Mouse (Mus musculus) duodenum, adult 2 months (tissue): ENCODE data around the gene Minpp1. TPM values are rescaled to one million over a fixed set of nuclear protein-coding genes. Genes with fewer than 3 reads are reported as not detected.

Source experiments
- polyA plus RNA-seq: library from polyadenylated mRNA; depleted of rRNA; stranded (reverse); fragments of >200 nt; gene quantifications from 2 replicates; pipeline ENCODE4 v1.2.3, GENCODE M21; 2012; ENCODE audit warnings: low replicate concordance; rRNA removed

The Minpp1 gene
- 124 and 126 TPM in 2 replicates for polyA plus RNA-seq

GRCm38 (mm10) chr19:32485681-32486105 is at the start of gene Minpp1:
TSS of gene Minpp1 (plus strand) at chr19:32485769.

GRCm38 (mm10) chr19:32466478-32466877 is 19.1 kb upstream of the Minpp1 start, which contains the start of gene Rpl9-ps6:
TSS of gene Rpl9-ps6 (minus strand) at chr19:32466578.

Other genes with a start within 250 kb of the Minpp1 start
- 4.1 and 5.1 TPM in 2 replicates for gene Sgms1, start 96.1 kb upstream of the Minpp1 start, polyA plus RNA-seq
- gene Rpl9-ps6, start 19.2 kb upstream of the Minpp1 start, polyA plus RNA-seq, result 0.75 and 0.82 TPM in 2 replicates
- 13.7 and 129 TPM in 2 replicates for gene Papss2, start 110.0 kb downstream of the Minpp1 start, polyA plus RNA-seq